In the genomic region with DNA sequence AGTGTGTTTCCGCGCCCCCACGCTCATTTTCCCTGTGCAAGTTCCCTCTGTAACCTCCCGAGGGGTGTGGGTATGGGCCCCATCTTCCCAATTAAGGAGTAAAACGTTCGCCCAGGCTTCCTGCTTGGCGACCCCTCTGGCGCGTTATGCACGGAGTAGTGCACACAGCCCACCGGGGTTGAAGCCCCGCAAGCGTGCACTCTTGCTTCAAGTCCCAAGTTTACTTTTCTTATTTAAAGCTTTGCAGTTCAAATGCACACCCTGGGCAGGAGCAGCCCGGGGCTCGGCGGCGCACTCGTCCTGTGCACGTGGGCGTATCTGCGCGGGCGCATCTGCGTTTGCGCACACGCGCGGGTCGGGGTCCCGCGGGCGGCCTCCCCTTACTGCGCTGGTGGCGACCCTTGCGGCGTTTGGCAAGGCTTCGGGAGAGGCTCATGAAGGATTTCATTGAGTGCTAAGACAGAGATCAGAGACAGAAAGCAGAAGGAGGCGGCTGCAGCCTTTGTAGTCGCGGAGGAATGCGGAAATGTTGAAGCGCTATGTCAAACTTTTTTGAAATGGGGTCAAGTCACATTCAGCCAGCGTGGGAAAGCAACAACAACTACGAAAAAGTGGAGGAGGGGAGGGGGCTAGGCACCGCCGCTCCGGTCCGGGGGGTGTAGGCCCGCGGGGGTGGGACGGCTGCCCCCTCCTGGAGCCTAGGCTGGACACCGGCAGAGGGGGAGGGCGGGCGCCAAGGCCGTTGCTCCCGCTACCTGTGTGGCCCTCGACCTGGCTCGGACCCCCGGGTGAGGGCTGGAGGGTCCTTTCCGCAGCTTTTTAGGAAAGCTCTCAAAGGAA, we compare ENCODE assay signal across 8 mouse cellular contexts. TPM values are rescaled to one million over a fixed set of nuclear protein-coding genes. Genes with fewer than 3 reads are reported as not detected.
DNase-seq lines count a peak whose midpoint lies in the region; ATAC-seq and TF ChIP-seq lines count a peak whose summit lies in the region.

No protein-coding gene starts in this region.

- peak; percentile 35 for ATAC-seq in hindbrain, embryonic 16.5 days
- ATAC-seq in limb, embryonic 11.5 days (ENCODE audit: insufficient number of reproducible peaks, low FRiP score, low TSS enrichment, low read depth): peak; percentile 12; the same call in 1 of the 2 replicates
- ATAC-seq in midbrain, embryonic 12.5 days (ENCODE audit: low FRiP score, low read depth): peak; percentile 47

- DNase-seq in ES-E14 (ENCODE audit: low read depth, low spot score) (no peak), MN1 (ENCODE audit: low spot score) (no peak)
- peak; percentile 8 for DNase-seq in brain, adult 2 months (ENCODE audit: low read depth, low spot score)
- peak; percentile 20 to 41 for DNase-seq in frontal cortex, postnatal 36 days (ENCODE audit: low spot score in 2 of 2)
- DNase-seq in limb, embryonic 11.5 days (ENCODE audit: low spot score): peak; percentile 81
- peak; percentile 28 to 60 for DNase-seq in spleen, adult 18-20 months

- in situ Hi-C loops in ES-E14 (cut with MboI; ENCODE audit: low sequenced_read_pairs in 2 of 2, unreplicated experiment in 2 of 2): no loop called here

- H3K27me3 ChIP-seq in hindbrain, embryonic 16.5 days (replicated peaks; ENCODE audit: control insufficient read depth, insufficient read depth, low read length): peaks cover 13% of the 10 kb centered on the region
- no peaks in the 10 kb centered on the region for H3K27me3 ChIP-seq in limb, embryonic 11.5 days (ENCODE audit: control insufficient read depth, insufficient read depth, low read length)
- peaks cover 31% of the 10 kb centered on the region for H3K27me3 ChIP-seq in midbrain, embryonic 12.5 days

- peak overlapping the region; percentile 70 to 72 for H3K4me3 ChIP-seq in ES-E14 (ENCODE audit: insufficient read depth in 1 of 2, low read depth in 1 of 2, low read length in 2 of 2, poor library complexity in 1 of 2, severe bottlenecking in 1 of 2)
- peak overlapping the region; percentile 61 for H3K4me3 ChIP-seq in hindbrain, embryonic 16.5 days (ENCODE audit: low read length)
- peak overlapping the region; percentile 68 for H3K4me3 ChIP-seq in limb, embryonic 11.5 days (ENCODE audit: low read depth, low read length)
- peak overlapping the region; percentile 57 for H3K4me3 ChIP-seq in midbrain, embryonic 12.5 days

- H3K9ac ChIP-seq in ES-E14 (ENCODE audit: insufficient read depth, low read depth, low read length, poor library complexity, severe bottlenecking): peak overlapping the region; percentile 77
- peak overlapping the region; percentile 61 for H3K9ac ChIP-seq in hindbrain, embryonic 16.5 days (ENCODE audit: low read depth, low read length)
- peak overlapping the region; percentile 76 for H3K9ac ChIP-seq in limb, embryonic 11.5 days (ENCODE audit: low read length)
- H3K9ac ChIP-seq in midbrain, embryonic 12.5 days (replicated peaks): peak overlapping the region; percentile 37

- H3K4me2 ChIP-seq in hindbrain, embryonic 16.5 days (ENCODE audit: low read length): peak overlapping the region; percentile 97
- H3K4me2 ChIP-seq in limb, embryonic 11.5 days (ENCODE audit: low read depth, severe bottlenecking): peak overlapping the region; percentile 97
- H3K4me2 ChIP-seq in midbrain, embryonic 12.5 days (replicated peaks): peak overlapping the region; percentile 92

- H3K4me1 ChIP-seq in ES-E14 (ENCODE audit: control insufficient read depth in 2 of 2, insufficient read depth in 2 of 2, low read length in 2 of 2, poor library complexity in 1 of 2): peaks cover 0 to 2% of the 10 kb centered on the region in 2 experiments; a peak in 1 of 4 replicates
- H3K4me1 ChIP-seq in hindbrain, embryonic 16.5 days (ENCODE audit: control insufficient read depth, insufficient read depth, low read depth, low read length): peaks cover 18% of the 10 kb centered on the region
- H3K4me1 ChIP-seq in limb, embryonic 11.5 days (ENCODE audit: control insufficient read depth, insufficient read depth, low read length): no peaks in the 10 kb centered on the region
- peaks cover 28% of the 10 kb centered on the region for H3K4me1 ChIP-seq in midbrain, embryonic 12.5 days

- peak overlapping the region; percentile 44; the same call in 1 of the 2 replicates for H3K27ac ChIP-seq in ES-E14 (ENCODE audit: insufficient read depth, low read depth, low read length, poor library complexity, severe bottlenecking)
- peak overlapping the region; percentile 74 for H3K27ac ChIP-seq in hindbrain, embryonic 16.5 days (ENCODE audit: low read depth, low read length)
- H3K27ac ChIP-seq in limb, embryonic 11.5 days (replicated peaks; ENCODE audit: low read depth, low read length): peak overlapping the region; percentile 76
- peak overlapping the region; percentile 40; the same call in 1 of the 2 replicates for H3K27ac ChIP-seq in midbrain, embryonic 12.5 days (replicated peaks)

- H3K9me3 ChIP-seq in ES-E14 (ENCODE audit: control insufficient read depth, insufficient read depth, low read depth, low read length): no peaks in the 10 kb centered on the region
- 0 out of 2 replicates have a peak, but pooled peaks cover 2% of the 10 kb centered on the region for H3K9me3 ChIP-seq in hindbrain, embryonic 16.5 days (ENCODE audit: control insufficient read depth, low read length)
- no peaks in the 10 kb centered on the region for H3K9me3 ChIP-seq in limb, embryonic 11.5 days (ENCODE audit: control insufficient read depth, low read length)
- H3K9me3 ChIP-seq in midbrain, embryonic 12.5 days: no peaks in the 10 kb centered on the region

- H3K36me3 ChIP-seq in ES-E14 (ENCODE audit: control insufficient read depth, insufficient read depth, low read length, poor library complexity, severe bottlenecking): peaks cover 3% of the 10 kb centered on the region; the same call in 1 of the 2 replicates
- H3K36me3 ChIP-seq in hindbrain, embryonic 16.5 days (ENCODE audit: control insufficient read depth, insufficient read depth, low read length): no peaks in the 10 kb centered on the region
- no peaks in the 10 kb centered on the region; the same call in 1 of the 2 replicates for H3K36me3 ChIP-seq in limb, embryonic 11.5 days (ENCODE audit: control insufficient read depth, insufficient read depth, low read length)
- H3K36me3 ChIP-seq in midbrain, embryonic 12.5 days: no peaks in the 10 kb centered on the region

- under 1% methylated on average over 60 of the region's 60 CpGs for WGBS in hindbrain, embryonic 16.5 days
- under 1% methylated on average over 60 of the region's 60 CpGs for WGBS in limb, embryonic 11.5 days
- under 1% methylated on average over 59 of the region's 60 CpGs for WGBS in midbrain, embryonic 12.5 days

TF ChIP-seq in ES-E14, 5 proteins besides CTCF, POLR2A, EP300 and RAD21:
- no peak for TF ChIP-seq MAFK (IDR thresholded peaks at IDR 0.05; ENCODE audit: insufficient read depth, low read depth, low read length)
- no peak for TF ChIP-seq CHD2 (IDR thresholded peaks at IDR 0.05; ENCODE audit: low read depth, low read length)
- TF ChIP-seq ZC3H11A (IDR thresholded peaks at IDR 0.05; ENCODE audit: borderline replicate concordance, low read depth, low read length): no peak
- no peak for TF ChIP-seq ZNF384 (IDR thresholded peaks at IDR 0.05; ENCODE audit: low read depth, low read length)
- TF ChIP-seq HCFC1 (IDR thresholded peaks at IDR 0.05; ENCODE audit: borderline replicate concordance, insufficient read depth, low read length): no peak

RNA-seq across cellular contexts. Expression of a gene that starts 0.9 kb away (rescaled TPM):
- 34.1 and 47.9 TPM in 2 replicates for total RNA-seq in ES-E14 (2012; rRNA removed)
- polyA plus RNA-seq in hindbrain, embryonic 16.5 days (2015; fragmentation: Nextera tagmentation; extraction: Ambion mirVana): 12.6 and 13.9 TPM in 2 replicates
- polyA plus RNA-seq in limb, embryonic 11.5 days (2014; fragmentation: Nextera tagmentation; extraction: Ambion mirVana): 31.3 and 32.1 TPM in 2 replicates
- 16.5 and 18.0 TPM in 2 replicates for polyA plus RNA-seq in midbrain, embryonic 12.5 days (2016; fragmentation: Nextera tagmentation; extraction: Ambion mirVana)

Comparison
In these comparisons a context has a peak if more than half of its experiments do, and no peak if none do; other contexts are left out.
1. DNase-seq: peak in brain, adult 2 months (single experiment), frontal cortex, postnatal 36 days (2 of 2), limb, embryonic 11.5 days (single experiment) and spleen, adult 18-20 months (2 of 2); none in ES-E14 (single experiment) and MN1 (single experiment).
2. Peak in every context shown above with its lines, with median percentiles within 50 percentile points of each other: H3K27ac ChIP-seq, H3K4me3 ChIP-seq, H3K9ac ChIP-seq, ATAC-seq and H3K4me2 ChIP-seq.